Mouse (Mus musculus) G1E (cell line): ENCODE measurements at regions not wholly inside any gene's neighbourhood (a gene's known extent, or its start where the extent isn't known, plus 50 kb on each side); places are given as distances from the start of the nearest gene placed in this dataset.

ENCODE experiments used
- GATA1 ChIP-seq: IDR thresholded peaks from 2 replicates; pipeline ENCODE4 v1.6.1; 2012; ENCODE audit warnings: borderline replicate concordance, low read length, inconsistent platforms, mixed read lengths
- POLR2AphosphoS5 ChIP-seq: IDR thresholded peaks from 2 replicates; pipeline ENCODE4 v1.6.1; 2012; ENCODE audit warnings: low read depth, low read length, inconsistent platforms; ENCODE audit not compliant: insufficient replicate concordance

DNA sequence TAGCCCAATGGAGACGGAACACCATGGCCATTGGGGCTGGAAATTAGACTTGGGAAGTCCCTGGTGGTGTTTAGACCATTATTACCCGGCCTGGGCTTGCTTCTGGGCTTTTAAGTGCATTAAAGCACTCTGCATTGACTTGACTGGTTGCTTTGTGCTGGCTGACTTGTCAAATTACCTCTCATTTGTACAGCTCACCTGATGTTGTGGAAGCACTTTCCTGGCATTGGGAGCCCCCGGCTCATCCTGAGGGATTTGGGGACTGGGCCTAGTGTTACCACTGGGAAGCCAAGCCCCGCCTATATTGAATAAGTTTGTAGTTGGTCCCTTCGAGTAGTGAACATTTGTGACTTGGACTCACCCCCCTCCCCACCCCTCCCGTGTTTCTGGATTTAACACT, 75.5 kb upstream of the Sh3gl3 start:
- TF ChIP-seq GATA1 (no peak), POLR2AphosphoS5 (no peak)
